ENCODE assay signal across 8 mouse cellular contexts in genomic region chr2:121509584-121509983, GRCm38 (mm10). TPM values are rescaled to one million over a fixed set of nuclear protein-coding genes. Genes with fewer than 3 reads are reported as not detected.
DNase-seq lines count a peak whose midpoint lies in the region; ATAC-seq and TF ChIP-seq lines count a peak whose summit lies in the region.

No protein-coding gene starts in this region.

- H3K9ac ChIP-seq in forebrain, embryonic 16.5 days (replicated peaks; ENCODE audit: low read depth, low read length): peak overlapping the region; percentile 46; the same call in 1 of the 2 replicates
- H3K9ac ChIP-seq in lung, embryonic 15.5 days: 0 out of 2 replicates have a peak overlapping the region, but pooled peaks have one; percentile 8

- DNase-seq in ES-CJ7 (ENCODE audit: low read depth, low spot score): peak; percentile 81
- peak; percentile 75 for DNase-seq in c-Kit-positive CD71-positive TER-119-positive erythroid progenitor cells, embryonic 14.5 days (ENCODE audit: low spot score)
- DNase-seq in heart, postnatal 36 days: peak; percentile 63 to 74
- DNase-seq in layer of hippocampus, adult 8-10 months (ENCODE audit: low spot score in 2 of 2): peak; percentile 17 to 22
- DNase-seq in ovary, adult 18-20 months (ENCODE audit: low spot score): peak; percentile 55
- DNase-seq in thymus, adult 2 months: peak; percentile 32

- no peaks in the 10 kb centered on the region for H3K9me3 ChIP-seq in forebrain, embryonic 16.5 days (ENCODE audit: control insufficient read depth, low read length)
- H3K9me3 ChIP-seq in lung, embryonic 15.5 days: no peaks in the 10 kb centered on the region

- peak overlapping the region; percentile 42 for H3K4me2 ChIP-seq in forebrain, embryonic 16.5 days (ENCODE audit: low read length)
- peak overlapping the region; percentile 55 for H3K4me2 ChIP-seq in lung, embryonic 15.5 days

- TF ChIP-seq POLR2A in thymus, adult 2 months (IDR thresholded peaks at IDR 0.05; ENCODE audit: control insufficient read depth, extremely low read depth, insufficient read depth, low read length, poor library complexity): no peak

- peak; percentile 62 for ATAC-seq in forebrain, embryonic 16.5 days
- ATAC-seq in lung, embryonic 15.5 days (ENCODE audit: borderline replicate concordance, extremely low read depth, low FRiP score, low TSS enrichment): peak; percentile 72

- no peak overlapping the region for H3K27ac ChIP-seq in forebrain, embryonic 16.5 days (ENCODE audit: low read length)
- no peak overlapping the region for H3K27ac ChIP-seq in lung, embryonic 15.5 days
- no peak overlapping the region for H3K27ac ChIP-seq in thymus, adult 2 months (ENCODE audit: control insufficient read depth, insufficient read depth, low read length)

- intact Hi-C loops in heart, postnatal 36 days (cut with DNase I): loop anchor here (5.0 kb wide), 1 partner anchor 37 kb away; the partner anchor contains the start of gene Mfap1b

- WGBS in forebrain, embryonic 16.5 days: 18% methylated on average over 16 of the region's 16 CpGs
- WGBS in lung, embryonic 15.5 days: 21% methylated on average over 16 of the region's 16 CpGs
- 79% methylated on average over 16 of the region's 16 CpGs for WGBS in thymus, adult 2 months

- TF ChIP-seq CTCF in thymus, adult 2 months (IDR thresholded peaks at IDR 0.05; ENCODE audit: borderline replicate concordance, control insufficient read depth, extremely low read depth, insufficient read depth, low read length, poor library complexity): no peak

- H3K4me1 ChIP-seq in forebrain, embryonic 16.5 days (replicated peaks; ENCODE audit: control insufficient read depth, insufficient read depth, low read length): peaks cover 11% of the 10 kb centered on the region
- H3K4me1 ChIP-seq in lung, embryonic 15.5 days: peaks cover 14% of the 10 kb centered on the region
- no peaks in the 10 kb centered on the region; the same call in 1 of the 2 replicates for H3K4me1 ChIP-seq in thymus, adult 2 months (replicated peaks; ENCODE audit: control insufficient read depth, insufficient read depth, low read length)

- 0 out of 2 replicates have a peak, but pooled peaks cover 4% of the 10 kb centered on the region for H3K36me3 ChIP-seq in forebrain, embryonic 16.5 days (ENCODE audit: control insufficient read depth, insufficient read depth)
- peaks cover 17% of the 10 kb centered on the region for H3K36me3 ChIP-seq in lung, embryonic 15.5 days
- H3K36me3 ChIP-seq in thymus, adult 2 months (ENCODE audit: control insufficient read depth, insufficient read depth, low read length): peaks cover 11% of the 10 kb centered on the region

- no peaks in the 10 kb centered on the region for H3K27me3 ChIP-seq in forebrain, embryonic 16.5 days (replicated peaks; ENCODE audit: control insufficient read depth, insufficient read depth, low read length)
- no peaks in the 10 kb centered on the region for H3K27me3 ChIP-seq in lung, embryonic 15.5 days
- H3K27me3 ChIP-seq in thymus, adult 2 months (ENCODE audit: control insufficient read depth, insufficient read depth, low read length): no peaks in the 10 kb centered on the region

- peak overlapping the region; percentile 44 for H3K4me3 ChIP-seq in forebrain, embryonic 16.5 days (replicated peaks; ENCODE audit: low read length)
- peak overlapping the region; percentile 35 for H3K4me3 ChIP-seq in lung, embryonic 15.5 days
- peak overlapping the region; percentile 2; the same call in 1 of the 2 replicates for H3K4me3 ChIP-seq in thymus, adult 2 months (ENCODE audit: control insufficient read depth, insufficient read depth, low read length)

RNA-seq across cellular contexts. Expression of gene Wdr76, which starts 3.1 kb away (rescaled TPM):
- polyA plus RNA-seq in forebrain, embryonic 16.5 days (2015; fragmentation: Nextera tagmentation; extraction: Ambion mirVana): 5.5 and 6.5 TPM in 2 replicates
- 1 to 10 TPM; 2.4 to 2.6 TPM for total RNA-seq in heart, postnatal 36 days (2021)
- 1 to 10 TPM; 3.0 to 4.5 (median 3.7) TPM for total RNA-seq in layer of hippocampus, adult 8-10 months (2022)
- 8.8 and 9.3 TPM in 2 replicates for polyA plus RNA-seq in lung, embryonic 15.5 days (2015; fragmentation: Nextera tagmentation; extraction: Ambion mirVana)
- polyA plus RNA-seq in thymus, adult 2 months (2012; rRNA removed): 15.5 and 19.1 TPM in 2 replicates

RNA-seq across cellular contexts. Expression of gene Mfap1a, which starts 3.1 kb away (rescaled TPM):
- polyA plus RNA-seq in forebrain, embryonic 16.5 days (2015; fragmentation: Nextera tagmentation; extraction: Ambion mirVana): 34.0 and 35.2 TPM in 2 replicates
- total RNA-seq in heart, postnatal 36 days (2021): 10 to 100 TPM; 28.6 to 34.1 TPM
- 10 to 100 TPM; 29.3 to 31.4 (median 30.5) TPM for total RNA-seq in layer of hippocampus, adult 8-10 months (2022)
- polyA plus RNA-seq in lung, embryonic 15.5 days (2015; fragmentation: Nextera tagmentation; extraction: Ambion mirVana): 28.0 and 31.8 TPM in 2 replicates
- polyA plus RNA-seq in thymus, adult 2 months (2012; rRNA removed): 3.8 and 4.7 TPM in 2 replicates

RNA-seq across cellular contexts. Expression of gene Mfap1b, which starts 35.7 kb away (rescaled TPM):
- polyA plus RNA-seq in forebrain, embryonic 16.5 days (2015; fragmentation: Nextera tagmentation; extraction: Ambion mirVana): 78.6 and 82.6 TPM in 2 replicates
- 10 to 100 TPM; 29.7 to 32.4 TPM for total RNA-seq in heart, postnatal 36 days (2021)
- 10 to 100 TPM; 40.8 to 46.2 (median 43.9) TPM for total RNA-seq in layer of hippocampus, adult 8-10 months (2022)
- 45.7 and 51.1 TPM in 2 replicates for polyA plus RNA-seq in lung, embryonic 15.5 days (2015; fragmentation: Nextera tagmentation; extraction: Ambion mirVana)
- 5.0 and 5.1 TPM in 2 replicates for polyA plus RNA-seq in thymus, adult 2 months (2012; rRNA removed)

RNA-seq across cellular contexts. Expression of gene Serinc4, which starts 53.0 kb away (rescaled TPM):
- 1.6 and 1.7 TPM in 2 replicates for polyA plus RNA-seq in forebrain, embryonic 16.5 days (2015; fragmentation: Nextera tagmentation; extraction: Ambion mirVana)
- not detected for total RNA-seq in heart, postnatal 36 days (2021)
- under 1 TPM in 3 of 4 experiments, not detected in 1; 0.25 to 0.74 (median 0.36) TPM for total RNA-seq in layer of hippocampus, adult 8-10 months (2022)
- polyA plus RNA-seq in lung, embryonic 15.5 days (2015; fragmentation: Nextera tagmentation; extraction: Ambion mirVana): 0.07 and 0.20 TPM in 2 replicates
- polyA plus RNA-seq in thymus, adult 2 months (2012; rRNA removed): 0.70 and 0.89 TPM in 2 replicates

RNA-seq across cellular contexts. Expression of gene Hypk, which starts 56.5 kb away (rescaled TPM):
- polyA plus RNA-seq in forebrain, embryonic 16.5 days (2015; fragmentation: Nextera tagmentation; extraction: Ambion mirVana): 105 and 108 TPM in 2 replicates
- 10 to 100 TPM; 23.5 to 23.6 TPM for total RNA-seq in heart, postnatal 36 days (2021)
- total RNA-seq in layer of hippocampus, adult 8-10 months (2022): 10 to 100 TPM; 16.2 to 22.7 (median 17.0) TPM
- polyA plus RNA-seq in lung, embryonic 15.5 days (2015; fragmentation: Nextera tagmentation; extraction: Ambion mirVana): 97.0 and 99.5 TPM in 2 replicates
- polyA plus RNA-seq in thymus, adult 2 months (2012; rRNA removed): 7.7 and 8.9 TPM in 2 replicates

Comparison
In these comparisons a context has a peak if more than half of its experiments do, and no peak if none do; other contexts are left out.
1. DNase-seq: peak in every context shown above with its lines; median percentile 81 in ES-CJ7; 75 in c-Kit-positive CD71-positive TER-119-positive erythroid progenitor cells, embryonic 14.5 days; 68 in heart, postnatal 36 days; 55 in ovary, adult 18-20 months; 32 in thymus, adult 2 months; 20 in layer of hippocampus, adult 8-10 months.